Mouse (Mus musculus) midbrain, embryonic 16.5 days (tissue): Measurements from ENCODE around the gene Tiam1. TPM values are rescaled to one million over a fixed set of nuclear protein-coding genes. Genes with fewer than 3 reads are reported as not detected.
A peak's percentile ranks its signal among the peaks of the same experiment; 100 is the strongest.

Source experiments
- ATAC-seq: fragments of 200-750 bp; cut with Nextera tagmentation; 2 replicates; pipeline ENCODE4 v1.8.0; 2017; ENCODE audit warnings: moderate TSS enrichment
- H3K27ac ChIP-seq: fragments of 300-500 bp; sonication (generic); 2 replicates; pipeline ENCODE4 v1.5.1; 2014; ENCODE audit warnings: mild to moderate bottlenecking, low read length, mixed read lengths
- H3K27me3 ChIP-seq: fragments of 300-500 bp; sonication (generic); 2 replicates; pipeline ENCODE4 v1.6.1; 2014; ENCODE audit warnings: low read depth, low read length, mixed read lengths; ENCODE audit not compliant: control insufficient read depth, insufficient read depth
- H3K36me3 ChIP-seq: fragments of 300-500 bp; sonication (generic); 2 replicates; pipeline ENCODE4 v1.6.1; 2014; ENCODE audit warnings: mild to moderate bottlenecking, low read length, moderate library complexity, mixed read lengths; ENCODE audit not compliant: control insufficient read depth, insufficient read depth
- H3K4me1 ChIP-seq: fragments of 300-500 bp; sonication (generic); 2 replicates; pipeline ENCODE4 v1.6.1; 2014; ENCODE audit warnings: mild to moderate bottlenecking, low read length, mixed read lengths; ENCODE audit not compliant: control insufficient read depth, insufficient read depth
- H3K4me2 ChIP-seq: fragments of 300-500 bp; sonication (generic); 2 replicates; pipeline ENCODE4 v1.6.1; 2014; ENCODE audit warnings: mild to moderate bottlenecking, low read length, mixed read lengths
- H3K4me3 ChIP-seq: fragments of 300-500 bp; sonication (generic); 2 replicates; pipeline ENCODE4 v1.5.1; 2014; ENCODE audit warnings: low read depth, mild to moderate bottlenecking, low read length, moderate library complexity, mixed read lengths
- H3K9ac ChIP-seq: fragments of 300-500 bp; sonication (generic); 2 replicates; pipeline ENCODE4 v1.6.1; 2014; ENCODE audit warnings: low read depth, low read length, mixed read lengths
- H3K9me3 ChIP-seq: fragments of 300-500 bp; sonication (generic); replicated peaks from 2 replicates; pipeline ENCODE4 v1.6.1; 2014; ENCODE audit warnings: mild to moderate bottlenecking, low read length, mixed read lengths; ENCODE audit not compliant: control insufficient read depth, poor library complexity, severe bottlenecking
- WGBS: fragments of 180-500 bp; shearing (Covaris S2); extraction: QIAGEN DNeasy Blood & Tissue Kit; methylation state at CpG from one replicate; pipeline ENCODE4 v1.1.7; 2014; 5-methylcytosine and 5-hydroxymethylcytosine counted together
- polyA plus RNA-seq: library from polyadenylated mRNA; unstranded; fragments of >200 nt; fragmentation: Nextera tagmentation; extraction: Ambion mirVana; gene quantifications from 2 replicates; pipeline ENCODE4 v1.2.1, GENCODE M21; 2015

Gene Tiam1
- polyA plus RNA-seq, 1 experiment from 2014 or later = 23.5 TPM

GRCm38 (mm10) chr16:89816506-89817172, 326.9 kb downstream of the Tiam1 start:
- peaks cover 5% of the 10 kb centered on the region; the same call in 1 of the 2 replicates for H3K36me3 ChIP-seq
- 27% methylated on average over 13 of the region's 13 CpGs for WGBS
- H3K4me2 ChIP-seq = no peak overlapping the region
- H3K9me3 ChIP-seq = no peaks in the 10 kb centered on the region
- H3K4me3 ChIP-seq = no peak overlapping the region
- ATAC-seq = no peak
- H3K27ac ChIP-seq = no peak overlapping the region
- H3K9ac ChIP-seq = no peak overlapping the region
- H3K4me1 ChIP-seq = peaks cover 23% of the 10 kb centered on the region
- no peaks in the 10 kb centered on the region for H3K27me3 ChIP-seq

DNA sequence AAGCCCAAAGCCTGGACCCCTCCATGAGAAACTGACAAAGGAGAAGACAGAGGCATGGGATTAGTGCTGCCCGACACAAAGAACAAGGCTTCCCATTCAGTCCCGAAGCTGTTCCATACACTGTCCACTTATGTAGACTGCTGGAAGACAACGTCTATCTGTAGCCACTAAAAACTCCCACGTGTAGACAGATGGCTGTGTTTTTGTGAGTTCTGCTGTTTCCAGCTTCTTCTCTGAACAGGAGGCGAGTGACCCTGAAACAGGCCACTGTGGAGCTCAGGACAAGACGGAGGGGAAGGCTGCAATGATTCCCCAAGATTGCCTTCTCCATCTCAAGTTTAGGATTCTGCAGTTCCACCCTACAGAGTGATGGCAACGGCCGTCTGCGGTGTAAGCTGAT, 330.0 kb downstream of the Tiam1 start:
- Histone ChIP-seq H3K27me3 (no peaks in the 10 kb centered on the region), H3K36me3 (peaks cover 13% of the 10 kb centered on the region), H3K9ac (no peak overlapping the region), H3K4me3 (no peak overlapping the region), H3K4me2 (no peak overlapping the region), H3K9me3 (no peaks in the 10 kb centered on the region), H3K4me1 (peaks cover 22% of the 10 kb centered on the region), H3K27ac (no peak overlapping the region)
- WGBS = 44% methylated on average over 9 of the region's 9 CpGs
- ATAC-seq = no peak

DNA sequence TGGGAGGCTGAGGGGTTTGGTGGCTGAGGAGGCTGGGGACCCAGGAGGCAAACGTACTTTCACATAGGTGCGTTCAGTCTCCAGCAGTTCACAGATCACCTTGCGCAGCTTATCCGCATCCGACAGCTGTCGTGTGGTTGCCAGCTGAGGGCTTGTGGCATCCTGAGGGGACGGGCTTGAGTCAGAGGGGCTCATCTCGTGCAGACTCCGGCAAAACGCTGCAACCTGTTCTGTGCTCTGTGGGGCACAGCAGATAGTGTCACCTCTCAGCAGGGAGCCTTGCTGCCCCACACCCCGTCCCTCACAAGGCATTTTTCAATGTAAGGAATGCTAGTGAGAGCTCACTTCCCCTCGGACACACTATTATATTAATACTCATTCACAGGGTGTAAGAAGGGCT, 330.7 kb downstream of the Tiam1 start:
- ATAC-seq = no peak
- no peak overlapping the region for H3K27ac ChIP-seq
- H3K4me2 ChIP-seq = no peak overlapping the region
- no peak overlapping the region for H3K4me3 ChIP-seq
- 62% methylated on average over 12 of the region's 12 CpGs for WGBS
- H3K36me3 ChIP-seq = peaks cover 13% of the 10 kb centered on the region
- H3K9me3 ChIP-seq = no peaks in the 10 kb centered on the region
- H3K9ac ChIP-seq = no peak overlapping the region
- no peaks in the 10 kb centered on the region for H3K27me3 ChIP-seq
- H3K4me1 ChIP-seq = peaks cover 16% of the 10 kb centered on the region

GRCm38 (mm10) chr16:89810398-89810797, 333.2 kb downstream of the Tiam1 start:
- no peaks in the 10 kb centered on the region for H3K9me3 ChIP-seq
- no peak for ATAC-seq
- H3K4me2 ChIP-seq = no peak overlapping the region
- no peak overlapping the region for H3K4me3 ChIP-seq
- peaks cover 13% of the 10 kb centered on the region for H3K36me3 ChIP-seq
- WGBS = 81% methylated on average over 6 of the region's 6 CpGs
- no peak overlapping the region for H3K27ac ChIP-seq
- H3K9ac ChIP-seq = no peak overlapping the region
- H3K4me1 ChIP-seq = peaks cover 5% of the 10 kb centered on the region; the same call in 1 of the 2 replicates
- no peaks in the 10 kb centered on the region for H3K27me3 ChIP-seq

GRCm38 (mm10) chr16:89808168-89808567, 335.4 kb downstream of the Tiam1 start:
- Histone ChIP-seq H3K36me3 (peaks cover 24% of the 10 kb centered on the region), H3K4me3 (no peak overlapping the region), H3K9me3 (no peaks in the 10 kb centered on the region), H3K4me2 (no peak overlapping the region), H3K4me1 (no peaks in the 10 kb centered on the region), H3K27ac (no peak overlapping the region), H3K27me3 (no peaks in the 10 kb centered on the region), H3K9ac (no peak overlapping the region)
- 89% methylated on average over 13 of the region's 13 CpGs for WGBS
- no peak for ATAC-seq

GRCm38 (mm10) chr16:89805946-89806345, 337.6 kb downstream of the Tiam1 start:
- WGBS = 79% methylated on average over 8 of the region's 8 CpGs
- Histone ChIP-seq H3K27ac (no peak overlapping the region), H3K27me3 (no peaks in the 10 kb centered on the region), H3K4me2 (no peak overlapping the region), H3K4me3 (no peak overlapping the region), H3K9ac (no peak overlapping the region), H3K4me1 (no peaks in the 10 kb centered on the region), H3K36me3 (peaks cover 23% of the 10 kb centered on the region), H3K9me3 (no peaks in the 10 kb centered on the region)
- no peak for ATAC-seq

DNA sequence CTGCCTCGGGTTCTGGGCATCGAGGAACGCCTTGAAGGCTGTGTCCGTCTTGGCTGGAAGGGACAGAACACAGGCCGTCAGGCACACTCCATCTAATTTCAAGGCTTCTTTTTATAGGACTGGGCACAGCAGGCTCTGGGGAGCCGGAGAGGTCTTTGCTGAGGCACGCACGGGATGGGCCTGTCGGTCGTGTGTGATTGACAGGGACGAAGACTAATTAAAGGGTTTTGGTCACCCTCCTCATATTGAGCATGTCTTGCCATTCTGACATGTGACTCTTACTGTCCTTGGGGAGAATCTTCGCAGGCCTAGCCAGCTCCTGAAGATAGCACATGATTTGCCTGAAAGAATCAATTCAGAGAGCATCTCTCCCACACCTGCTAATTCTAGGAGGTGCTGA, 338.4 kb downstream of the Tiam1 start:
- H3K4me1 ChIP-seq = no peaks in the 10 kb centered on the region
- no peak overlapping the region for H3K9ac ChIP-seq
- 68% methylated on average over 12 of the region's 12 CpGs for WGBS
- no peaks in the 10 kb centered on the region for H3K27me3 ChIP-seq
- H3K9me3 ChIP-seq = no peaks in the 10 kb centered on the region
- ATAC-seq = peak; percentile 41; the same call in 1 of the 2 replicates
- H3K27ac ChIP-seq = no peak overlapping the region
- H3K4me2 ChIP-seq = no peak overlapping the region
- H3K4me3 ChIP-seq = no peak overlapping the region
- peaks cover 19% of the 10 kb centered on the region for H3K36me3 ChIP-seq

DNA sequence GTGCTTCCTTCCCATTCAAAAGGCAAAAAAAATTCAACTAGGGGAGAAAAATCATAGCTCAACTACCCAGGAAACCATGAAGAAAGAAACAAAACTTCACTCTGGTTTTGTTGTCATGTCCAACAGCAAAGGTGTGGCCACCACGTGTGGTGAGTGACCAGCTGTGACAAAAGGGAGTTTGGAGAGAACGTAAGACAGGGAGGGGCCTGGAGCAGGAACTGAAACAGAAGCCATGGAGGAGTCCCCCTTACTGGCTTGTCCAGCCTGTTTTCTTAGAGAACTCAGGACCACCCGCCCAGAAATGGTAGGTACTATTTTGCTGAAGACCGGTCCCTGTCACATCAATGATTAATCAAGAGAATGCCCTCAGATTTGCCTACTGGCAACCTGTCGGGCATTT, 342.1 kb downstream of the Tiam1 start:
- Histone ChIP-seq H3K4me1 (no peaks in the 10 kb centered on the region), H3K27me3 (no peaks in the 10 kb centered on the region), H3K9ac (no peak overlapping the region), H3K4me2 (no peak overlapping the region), H3K27ac (no peak overlapping the region), H3K9me3 (no peaks in the 10 kb centered on the region), H3K36me3 (peaks cover 17% of the 10 kb centered on the region), H3K4me3 (no peak overlapping the region)
- ATAC-seq = no peak
- WGBS = 88% methylated on average over 5 of the region's 5 CpGs

DNA sequence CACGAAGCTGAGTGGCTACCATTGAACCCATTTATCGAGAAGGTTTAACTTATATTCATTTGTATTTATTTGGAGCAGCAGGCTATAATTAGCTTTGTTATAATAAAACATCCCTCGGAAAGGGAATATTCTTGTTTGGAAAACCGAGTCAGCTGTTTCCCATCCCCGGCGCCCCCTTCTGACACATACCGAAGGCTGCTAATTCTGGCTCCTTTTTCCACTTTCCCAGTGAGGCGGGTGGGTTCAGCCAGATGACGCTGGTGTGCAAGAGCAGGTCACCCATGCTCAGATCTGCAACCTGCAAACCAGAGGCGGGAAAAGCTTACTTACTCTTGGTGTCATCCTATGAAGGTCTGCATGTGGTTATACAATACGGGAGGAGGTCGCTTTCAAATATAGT, 343.8 kb downstream of the Tiam1 start:
- H3K27me3 ChIP-seq = no peaks in the 10 kb centered on the region
- H3K9me3 ChIP-seq = no peaks in the 10 kb centered on the region
- H3K36me3 ChIP-seq = peaks cover 16% of the 10 kb centered on the region
- H3K4me3 ChIP-seq = no peak overlapping the region
- no peak overlapping the region for H3K9ac ChIP-seq
- no peak overlapping the region for H3K27ac ChIP-seq
- H3K4me1 ChIP-seq = no peaks in the 10 kb centered on the region
- no peak overlapping the region for H3K4me2 ChIP-seq
- WGBS = 87% methylated on average over 12 of the region's 12 CpGs
- no peak for ATAC-seq
